Mouse (Mus musculus) naive thymus-derived CD4-positive, alpha-beta T cell, adult 5 months (primary cell): ENCODE measurements around the gene Pfkfb1. TPM values are rescaled to one million over a fixed set of nuclear protein-coding genes. Genes with fewer than 3 reads are reported as not detected.

Source experiments
- polyA plus RNA-seq: library from polyadenylated mRNA; unstranded; fragments of 100-300 nt; shearing (Covaris generic); gene quantifications from one replicate; pipeline ENCODE4 v1.2.1, GENCODE M21; 2017

The Pfkfb1 gene
- 3.0 TPM for polyA plus RNA-seq

DNA sequence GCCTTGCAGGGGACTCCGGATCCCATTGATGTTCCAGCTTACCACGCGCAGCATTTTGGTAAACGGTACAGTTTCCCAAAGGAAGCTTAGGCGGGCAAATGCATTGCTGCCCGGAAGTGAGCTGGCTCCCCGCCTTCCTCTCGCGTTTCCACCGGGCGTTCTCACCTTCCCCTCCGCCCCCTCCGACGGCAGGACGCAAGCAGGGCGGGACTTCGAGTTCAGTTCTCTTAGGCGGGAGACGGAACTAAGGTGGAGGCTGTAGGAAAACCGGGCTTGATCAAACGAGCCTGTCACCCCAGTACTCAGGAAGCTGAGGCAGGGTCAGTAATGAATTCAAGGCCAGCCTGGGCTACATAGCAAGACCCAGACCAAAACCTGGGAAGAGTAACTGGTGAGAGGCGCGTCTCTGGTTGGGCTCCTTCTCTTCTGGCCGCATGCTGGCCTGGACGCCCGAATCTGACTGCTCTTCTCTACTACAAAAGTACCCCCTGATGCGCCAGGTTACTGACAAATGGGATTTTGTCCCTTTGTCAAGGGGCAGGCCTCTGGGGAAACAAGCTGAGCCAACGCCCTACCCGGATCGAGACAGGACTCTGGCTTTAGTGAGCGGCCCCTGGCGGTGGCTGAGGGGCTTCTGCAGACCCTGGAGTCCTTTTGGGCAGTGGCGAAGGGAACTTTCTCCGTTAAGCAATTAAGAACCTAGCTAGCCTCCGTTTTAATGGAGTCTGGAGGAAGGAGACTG, at the start of gene Pfkfb1:
Pfkfb1 (plus strand) TSS at position 207 of the 742 bp plus-strand sequence.

GRCm38 (mm10) chrX:150547239-150547638, 40.8 kb upstream of the Pfkfb1 start, which contains the start of gene Alas2:
Gene Alas2 (plus strand): TSS chrX:150547375.

DNA sequence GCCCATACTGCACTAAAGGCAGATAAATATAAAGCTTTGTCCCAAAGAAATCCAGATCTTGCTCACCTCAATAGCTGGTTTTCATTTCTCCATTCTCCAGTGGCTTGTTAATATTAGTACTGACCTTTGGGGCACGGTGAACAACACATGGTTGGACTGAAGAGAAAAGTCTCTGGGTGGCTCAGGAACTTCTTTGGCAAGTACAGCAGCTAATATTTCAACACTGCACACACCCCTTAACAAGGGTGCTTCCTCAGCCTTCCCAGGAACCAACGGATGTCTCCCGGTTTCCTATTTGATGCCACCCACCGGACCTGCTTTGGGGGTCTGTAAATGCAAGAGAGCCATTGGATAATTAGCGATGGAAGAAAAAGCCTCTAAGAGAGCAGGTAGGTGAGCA, 1.7 kb downstream of the Pfkfb1 start, which contains the start of gene Apex2:
Apex2 (minus strand) TSS at position 173 of the 400 bp plus-strand sequence.

GRCm38 (mm10) chrX:150656908-150657796, 69.1 kb downstream of the Pfkfb1 start, which contains the start of gene Tro:
Gene Tro (minus strand): TSS chrX:150657583.

Other genes with a start within 250 kb of the Pfkfb1 start
- gene Tmem29, start 129.1 kb upstream of the Pfkfb1 start, polyA plus RNA-seq, result 5.3 TPM
- gene Alas2, start 40.9 kb upstream of the Pfkfb1 start, polyA plus RNA-seq, result not detected
- gene Apex2, start 1.6 kb downstream of the Pfkfb1 start, polyA plus RNA-seq, result 11.3 TPM
- not detected for gene Tro, start 69.4 kb downstream of the Pfkfb1 start, polyA plus RNA-seq
- 2.1 TPM for gene Maged2, start 226.1 kb downstream of the Pfkfb1 start, polyA plus RNA-seq